Mouse (Mus musculus) heart, postnatal 25 days (tissue): ENCODE data around the gene Kdm5b. TPM values are rescaled to one million over a fixed set of nuclear protein-coding genes. Genes with fewer than 3 reads are reported as not detected.

ENCODE experiments used
- DNase-seq: peaks from one replicate; pipeline ENCODE4 v3.0.0; 2022; ENCODE audit warnings: low spot score
- intact Hi-C: fragments of 180-260 bp; cut with DNase I; formaldehyde crosslinking; loops from one replicate; pipeline ENCODE4 v1.15.1; 2025
- total RNA-seq, 2 experiments: library from RNA; stranded (reverse); gene quantifications; 2 replicates each; pipeline ENCODE4 v1.2.3; 2021

The Kdm5b gene
- total RNA-seq, 2 experiments from 2014 or later = 17.0 to 20.6 TPM

DNA sequence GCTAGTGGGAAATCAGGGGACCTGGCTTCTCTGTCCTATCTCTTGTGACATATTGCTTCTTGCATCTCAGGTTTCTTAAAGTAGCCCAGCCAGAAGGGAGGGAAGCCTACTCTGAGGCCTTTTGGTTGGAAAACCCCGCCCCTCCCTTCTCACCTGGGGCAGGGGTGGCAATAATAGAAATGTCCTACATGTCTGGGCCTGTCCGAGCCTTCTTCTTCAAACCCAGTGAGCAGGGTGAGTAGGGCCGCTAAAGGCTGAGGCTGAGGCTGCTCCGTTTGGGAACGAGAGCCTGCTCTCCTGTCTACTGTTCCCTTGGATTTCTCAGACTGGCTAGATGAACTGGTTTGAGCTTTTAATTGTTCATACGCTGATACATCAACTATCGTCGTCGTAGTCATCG is 19.4 kb upstream of the Kdm5b start:
- DNase-seq = no peak
- intact Hi-C loops = no loop called here

DNA sequence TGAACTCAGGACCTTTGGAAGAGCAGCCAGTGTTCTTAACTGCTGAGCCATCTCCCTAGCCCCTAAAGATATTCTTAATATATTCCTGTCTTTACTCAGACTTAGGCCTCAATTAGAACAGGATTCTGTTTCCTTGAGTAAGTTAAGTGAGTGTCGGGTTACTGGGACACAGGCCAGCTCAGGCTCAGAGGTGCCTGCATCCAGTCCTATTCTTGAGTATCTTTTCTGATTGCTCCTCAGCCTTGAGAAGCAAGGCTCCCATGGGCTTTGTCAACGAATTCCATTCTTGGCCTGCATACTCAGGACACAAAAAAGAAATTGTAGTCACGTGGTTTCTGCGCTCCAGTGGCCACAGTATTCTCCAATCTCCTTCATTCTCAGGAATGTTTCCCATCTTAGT is 11.7 kb upstream of the Kdm5b start:
- no peak for DNase-seq
- intact Hi-C loops = no loop called here

DNA sequence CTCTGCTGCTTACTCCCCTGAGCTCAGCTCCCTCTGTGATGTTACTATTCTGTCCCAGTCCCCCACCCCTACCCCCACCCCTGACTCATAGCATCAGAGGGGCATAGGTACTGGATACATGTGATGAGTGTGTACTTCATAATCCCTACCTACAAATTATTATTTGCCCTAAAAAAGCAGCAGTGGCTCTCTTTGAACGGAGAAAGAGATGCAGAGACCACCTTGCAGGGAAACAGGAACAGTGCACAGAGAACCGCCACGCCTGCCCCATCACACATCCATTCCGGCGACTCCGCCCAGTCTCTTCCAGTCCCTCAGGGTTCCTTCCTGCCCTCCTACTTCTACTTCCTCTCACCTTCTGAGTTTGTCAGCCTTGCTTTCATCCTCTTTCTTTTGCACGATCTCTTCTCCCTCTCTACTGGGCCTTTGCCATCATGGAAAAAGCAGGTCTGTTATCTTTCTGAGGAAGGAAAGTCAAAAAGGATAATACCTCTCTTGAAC is 10.3 kb upstream of the Kdm5b start, which contains the start of gene Mgat4e:
Mgat4e (minus strand) TSS at position 51 of the 501 bp plus-strand sequence.
- DNase-seq = no peak
- intact Hi-C loops = no loop called here

DNA sequence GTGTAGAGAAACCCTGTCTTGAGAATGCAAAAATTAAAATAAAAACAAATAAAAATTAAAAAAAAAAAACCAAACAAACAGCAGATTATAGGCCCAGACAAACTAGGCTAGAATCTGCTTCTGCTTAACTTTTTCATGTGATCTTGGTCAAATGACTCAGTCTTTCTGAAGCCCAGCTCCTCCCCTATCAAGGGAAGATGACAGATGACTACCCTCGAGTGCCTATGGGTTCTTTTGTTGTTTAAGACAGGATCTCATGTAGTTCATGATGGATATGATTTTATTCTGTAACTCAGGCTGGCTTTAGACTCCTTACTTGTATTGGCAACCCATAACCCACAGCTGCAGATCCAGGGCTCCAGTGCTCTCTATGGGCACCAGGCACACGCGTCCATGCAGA is 8.1 kb upstream of the Kdm5b start:
- DNase-seq = no peak
- intact Hi-C loops = no loop called here

DNA sequence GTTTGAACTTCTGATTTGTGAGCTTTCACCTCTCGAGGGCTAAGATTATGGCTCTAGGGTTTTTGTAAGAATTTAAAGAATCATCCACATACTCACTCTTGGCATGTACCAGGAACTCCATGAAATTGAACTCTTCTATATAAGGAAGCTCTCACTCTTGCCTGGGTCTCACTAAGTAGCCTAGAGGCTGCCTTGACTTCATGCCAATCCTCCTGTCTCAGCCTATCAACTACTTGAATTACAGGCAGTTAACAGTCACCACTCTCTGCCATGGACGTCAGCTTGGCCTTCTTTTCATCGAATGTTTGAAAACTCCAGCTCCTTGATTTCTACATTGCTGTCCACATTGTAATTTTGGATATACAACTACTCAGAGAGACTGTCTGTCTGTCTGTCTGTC is 7.6 kb upstream of the Kdm5b start:
- intact Hi-C loops = no loop called here
- no peak for DNase-seq

DNA sequence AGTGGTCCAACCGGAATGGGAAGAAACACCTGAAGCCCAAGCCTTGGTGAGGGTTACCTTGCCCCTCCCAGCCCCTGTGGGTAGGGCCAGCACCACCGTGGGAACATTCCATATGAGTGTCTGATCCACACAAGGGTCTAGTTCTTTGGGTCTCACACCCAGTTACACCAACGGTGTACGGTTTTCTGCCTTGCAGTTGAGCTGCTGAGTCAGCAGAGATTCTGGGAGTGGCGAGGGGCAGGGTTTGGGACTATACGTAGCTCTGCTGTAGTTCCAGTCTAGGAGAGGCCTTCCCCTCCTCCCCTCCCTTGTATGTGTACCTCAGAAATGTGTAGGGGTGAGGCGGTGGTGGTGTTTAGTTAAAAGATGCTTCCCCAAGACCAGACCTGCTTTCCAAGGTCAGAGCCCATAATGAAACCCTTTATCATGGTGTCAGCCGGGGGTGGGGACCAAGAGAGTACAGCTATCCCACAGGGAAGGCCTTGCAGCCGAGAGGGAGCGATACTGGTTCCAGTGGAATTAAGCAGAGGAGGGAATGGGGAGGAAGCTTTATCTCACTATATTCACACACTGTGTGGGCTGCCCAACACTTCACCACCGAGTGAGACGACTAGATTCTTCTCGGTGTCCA is 4.6 kb upstream of the Kdm5b start:
- no peak for DNase-seq
- intact Hi-C loops = loop anchor here (2.0 kb wide), 1 partner anchor 35 kb away; no protein-coding TSS in a partner anchor

DNA sequence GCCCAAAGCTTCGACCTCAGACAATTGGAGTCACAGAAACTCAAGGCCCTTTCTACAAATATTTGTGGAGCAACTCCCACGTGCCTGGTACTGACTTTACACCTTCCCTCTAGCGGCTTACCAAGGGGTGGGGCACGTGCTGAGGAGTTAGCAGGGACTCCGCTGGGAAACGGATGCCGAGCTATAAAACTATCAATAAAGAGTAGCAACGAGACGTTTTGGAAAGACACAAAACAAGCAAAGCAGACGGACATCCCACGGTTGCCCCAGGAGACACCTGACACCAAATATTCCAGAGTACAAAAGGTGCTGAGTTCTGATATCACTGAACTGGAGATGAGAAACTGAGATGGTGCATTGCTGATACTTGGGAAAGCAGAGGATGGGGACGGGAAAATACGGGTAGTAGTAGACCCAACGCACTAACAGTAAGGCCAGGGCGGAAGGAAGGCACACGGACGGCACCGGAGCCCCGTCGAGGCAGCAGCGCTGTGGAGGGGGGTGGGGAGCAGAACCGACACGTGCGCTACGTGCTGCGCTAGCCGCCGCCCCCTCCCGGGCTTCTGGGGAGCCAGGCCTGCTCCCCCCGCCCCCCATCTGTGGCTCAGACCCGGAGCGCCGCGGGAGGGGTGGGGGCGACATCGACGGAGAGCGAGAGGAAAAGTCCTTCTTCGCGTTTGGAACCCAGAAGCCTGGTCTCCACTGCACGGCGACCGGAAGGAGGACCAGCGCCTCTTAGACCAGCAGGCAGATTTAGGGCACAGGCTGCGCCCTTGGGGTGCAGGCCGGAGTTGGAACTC is 3.9 kb upstream of the Kdm5b start:
- DNase-seq = no peak
- intact Hi-C loops = loop anchor here (2.0 kb wide), 2 partner anchors 35 to 61 kb away; partner anchors contain the start of gene Rabif

DNA sequence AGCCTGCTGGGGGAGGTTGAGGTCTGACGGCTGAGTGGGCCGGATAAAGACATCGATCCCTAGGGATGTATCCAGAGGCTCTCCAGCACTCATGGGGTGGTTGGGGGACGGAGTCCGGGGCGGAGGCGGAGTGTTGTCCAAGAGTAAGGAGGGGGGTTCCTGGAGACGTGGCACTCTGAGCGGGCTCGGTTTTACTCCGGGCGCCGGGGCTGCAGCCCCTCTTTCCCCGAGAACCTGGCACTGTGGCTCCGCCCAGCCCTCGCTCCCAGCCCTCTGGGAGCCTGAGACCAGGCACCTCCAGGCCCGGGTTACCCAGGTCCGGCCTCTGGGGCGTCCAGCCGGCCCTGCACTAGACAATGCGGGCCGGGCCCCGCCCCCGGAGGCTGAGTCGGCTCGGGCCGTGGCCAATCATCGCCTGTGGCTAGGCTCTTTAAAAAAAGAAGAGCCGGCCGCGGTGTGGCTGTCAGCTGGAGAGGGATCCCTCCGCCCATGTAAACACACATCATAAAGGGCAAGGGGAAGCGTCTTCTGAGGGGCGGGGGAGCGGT is 3.2 kb upstream of the Kdm5b start:
- peak; percentile 93 for DNase-seq
- intact Hi-C loops = loop anchor here (2.0 kb wide), 1 partner anchor 62 kb away; the partner anchor contains the start of gene Rabif

DNA sequence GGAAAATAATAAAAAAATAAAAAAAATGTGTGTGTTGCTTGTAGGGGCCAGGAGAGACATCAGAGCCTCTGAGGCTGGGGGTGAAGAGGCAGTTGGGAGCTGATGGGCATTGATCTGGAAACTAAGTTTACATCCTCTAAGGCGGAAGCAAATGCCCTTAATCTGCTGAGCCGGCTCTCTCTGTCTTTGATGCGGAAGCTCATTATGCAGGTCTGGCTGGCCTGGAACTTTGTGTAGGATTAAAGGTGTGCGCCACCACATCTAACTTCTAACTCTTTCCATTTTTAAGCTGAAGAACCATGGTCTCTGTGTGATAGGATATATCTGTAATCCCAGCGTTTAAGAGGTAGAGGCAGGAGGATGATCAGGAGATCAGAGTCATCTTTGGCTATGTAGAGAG is 1.5 kb upstream of the Kdm5b start:
- intact Hi-C loops = no loop called here
- no peak for DNase-seq

DNA sequence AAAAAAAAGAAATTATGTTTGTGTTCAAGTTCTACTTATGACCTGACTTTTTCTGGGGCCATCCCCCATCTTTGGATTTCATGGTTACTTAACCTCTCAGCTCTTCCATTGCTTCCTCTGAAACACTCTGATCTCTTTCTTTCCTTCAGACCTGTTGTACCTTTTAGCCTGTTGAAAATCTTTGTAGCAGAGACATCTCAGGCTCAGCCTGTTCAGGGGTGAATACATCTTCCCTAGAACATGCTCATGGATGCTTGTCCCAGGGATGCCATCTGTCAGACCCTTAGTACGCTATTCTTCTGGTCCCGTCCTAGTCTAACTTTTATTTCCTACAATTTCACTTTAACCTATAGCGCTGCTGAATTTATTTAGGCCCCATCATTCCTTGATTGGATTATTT is 745 bp upstream of the Kdm5b start:
- DNase-seq = no peak
- intact Hi-C loops = no loop called here

DNA sequence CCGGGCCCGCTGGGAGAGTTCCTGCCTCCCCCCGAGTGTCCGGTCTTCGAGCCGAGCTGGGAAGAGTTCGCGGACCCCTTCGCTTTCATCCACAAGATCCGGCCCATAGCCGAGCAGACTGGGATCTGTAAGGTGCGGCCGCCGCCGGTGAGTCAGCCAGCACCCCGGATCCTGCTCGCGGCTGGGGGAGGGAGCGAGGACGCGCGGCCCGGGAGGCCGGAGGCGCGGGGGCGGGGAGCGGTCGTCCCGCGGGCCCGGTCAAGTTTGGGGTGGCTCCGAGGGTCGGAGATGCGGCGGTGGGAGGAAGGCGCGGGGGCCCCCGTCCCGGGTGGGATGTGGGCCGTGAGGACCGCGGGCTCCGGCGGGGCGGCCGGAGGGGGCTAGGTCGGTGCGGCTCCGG is 425 bp downstream of the Kdm5b start:
- no peak for DNase-seq
- intact Hi-C loops = no loop called here

DNA sequence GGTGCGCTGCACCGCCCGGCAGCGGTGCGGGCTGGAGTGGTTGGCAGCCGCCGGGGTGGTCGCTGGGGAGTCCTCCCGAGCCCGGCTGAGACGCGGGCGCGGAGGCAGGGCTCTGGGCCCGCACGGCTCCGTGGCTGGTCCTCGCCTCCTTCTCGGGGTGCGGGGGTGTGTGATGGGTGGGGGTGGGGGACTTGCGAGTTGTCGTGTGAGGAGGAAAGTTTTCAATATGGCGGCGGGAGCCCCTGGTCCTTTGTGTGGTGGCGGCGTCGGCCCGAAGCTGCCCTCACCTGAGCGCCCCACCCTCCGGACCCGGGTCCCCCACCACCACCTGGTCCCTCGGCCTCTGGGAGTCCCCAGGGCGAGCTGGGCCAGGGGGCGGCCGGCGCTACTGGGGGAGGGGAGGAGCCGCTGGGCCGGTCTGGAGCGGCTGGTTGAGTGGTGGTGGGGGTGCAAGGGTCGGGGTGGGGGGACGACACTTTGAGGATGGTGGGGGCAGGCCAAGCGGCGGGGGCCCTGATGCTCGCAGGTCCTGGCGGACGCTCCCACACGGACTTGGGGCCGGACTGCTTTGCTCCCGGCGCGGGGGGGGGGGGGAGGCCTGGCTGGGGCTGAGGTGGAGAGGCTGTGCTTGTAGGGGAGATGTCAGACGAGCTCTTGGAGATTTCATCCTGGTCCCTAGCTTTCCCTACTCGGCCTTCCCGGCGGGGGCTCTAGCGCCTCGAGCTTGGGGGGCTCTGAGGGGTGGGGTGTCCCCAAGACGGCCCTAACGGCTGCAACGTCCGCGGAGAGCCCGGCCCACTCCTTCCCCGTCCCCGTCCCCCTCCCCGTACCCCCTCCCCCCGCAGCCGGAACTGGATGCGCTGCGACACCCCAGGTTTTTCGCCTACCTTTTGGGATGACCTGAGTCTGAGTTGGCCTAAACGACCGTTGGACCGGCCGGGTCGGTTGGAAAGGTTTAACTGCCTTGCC is 1.1 kb downstream of the Kdm5b start:
- peak; percentile 7 for DNase-seq
- intact Hi-C loops = no loop called here

DNA sequence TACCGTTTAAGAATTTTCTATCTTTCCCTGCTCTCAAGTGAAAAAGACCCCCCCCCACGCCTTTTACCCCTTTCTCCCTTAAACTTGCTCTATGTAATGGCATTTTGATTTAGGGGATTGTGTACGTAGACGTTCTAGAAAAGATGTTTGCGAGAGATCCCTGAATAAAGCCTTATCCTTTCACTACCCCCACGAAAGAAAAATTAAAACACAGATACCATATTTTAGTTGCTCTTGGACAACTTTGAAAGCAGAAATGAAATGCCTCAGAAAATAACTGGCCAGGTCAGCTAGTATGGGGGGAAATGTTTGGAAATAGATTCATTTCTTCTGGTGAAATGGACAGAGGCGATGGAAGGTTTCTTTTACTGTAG is 1.8 kb downstream of the Kdm5b start:
- no peak for DNase-seq
- intact Hi-C loops = no loop called here

DNA sequence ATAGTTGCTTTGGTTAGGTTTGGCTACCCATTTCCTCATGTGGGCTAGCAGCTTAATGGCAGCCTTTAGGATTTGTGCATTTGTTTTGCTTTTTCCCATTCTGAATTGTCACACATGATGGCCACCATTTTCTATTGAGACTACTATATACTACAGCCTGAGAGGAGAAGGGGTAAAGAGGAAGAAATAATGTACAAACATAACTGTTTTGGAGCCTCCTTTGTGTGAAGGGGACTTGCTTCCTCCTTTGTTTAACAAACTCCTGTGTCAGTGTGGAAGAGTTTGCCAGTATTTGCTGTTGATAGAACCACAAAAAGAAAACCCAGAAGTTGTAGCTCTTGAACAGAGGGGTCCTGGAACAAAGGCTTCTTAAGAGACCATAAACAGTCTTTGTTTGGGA is 2.5 kb downstream of the Kdm5b start:
- intact Hi-C loops = no loop called here
- no peak for DNase-seq

DNA sequence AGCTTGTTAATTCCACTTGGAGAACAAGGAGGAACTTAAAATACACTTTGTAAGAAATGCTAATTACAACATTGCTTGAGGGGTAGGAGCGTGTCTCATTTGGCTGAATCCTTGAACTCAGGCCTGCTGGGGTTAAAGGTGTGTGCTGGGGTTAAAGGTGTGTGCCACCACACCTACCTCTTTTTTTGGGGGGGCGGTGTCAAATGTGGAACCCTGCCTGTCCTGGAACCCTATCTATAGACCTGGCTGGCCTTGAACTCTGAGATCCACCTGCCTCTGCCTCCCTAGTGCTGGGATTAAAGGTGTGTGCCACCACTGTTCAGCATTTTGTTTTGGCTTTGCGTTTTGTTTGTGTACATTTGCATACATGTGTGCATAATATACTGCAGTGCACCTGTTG is 3.8 kb downstream of the Kdm5b start:
- intact Hi-C loops = no loop called here
- no peak for DNase-seq

DNA sequence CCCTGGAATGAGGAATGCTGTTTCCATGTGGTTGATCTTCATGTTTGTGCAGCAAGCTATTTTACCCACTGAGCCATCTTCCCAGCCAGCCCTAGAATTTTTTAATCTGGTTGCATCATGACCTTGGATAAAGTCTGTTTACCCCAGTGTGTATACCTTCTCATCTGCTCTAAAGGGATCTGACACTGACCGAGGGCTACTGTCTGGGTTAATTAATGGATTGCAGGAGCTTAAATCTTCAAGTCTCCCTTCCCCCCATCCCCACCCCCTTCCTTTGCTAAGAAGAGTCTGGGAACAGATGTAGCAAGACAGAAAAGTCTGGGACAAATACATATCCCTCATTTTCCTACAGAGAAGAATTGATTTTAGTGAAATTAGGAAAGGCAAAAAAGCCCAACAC is 7.5 kb downstream of the Kdm5b start:
- intact Hi-C loops = no loop called here

DNA sequence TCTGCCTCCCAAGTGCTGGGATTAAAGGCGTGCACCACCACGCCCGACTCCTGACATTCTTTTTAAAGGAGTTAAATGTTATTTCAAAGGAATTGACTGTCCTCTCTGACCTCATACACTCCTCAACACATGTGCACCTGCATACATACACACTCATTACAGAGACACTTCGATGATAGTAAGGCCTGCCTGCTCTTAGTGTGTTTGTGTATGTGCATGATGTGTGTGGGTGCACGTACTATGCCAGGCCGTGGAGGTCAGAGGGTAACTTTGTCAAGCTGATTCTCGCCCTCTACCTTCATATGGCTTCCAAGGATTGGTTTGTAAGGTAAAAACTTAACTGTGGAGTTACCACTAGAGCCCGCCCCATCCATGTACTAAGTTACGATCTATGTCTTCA is 10.2 kb downstream of the Kdm5b start:
- intact Hi-C loops = no loop called here
- no peak for DNase-seq

More for the DNA sequence above, 7.5 kb downstream of the Kdm5b start:
- no peak for DNase-seq

DNA sequence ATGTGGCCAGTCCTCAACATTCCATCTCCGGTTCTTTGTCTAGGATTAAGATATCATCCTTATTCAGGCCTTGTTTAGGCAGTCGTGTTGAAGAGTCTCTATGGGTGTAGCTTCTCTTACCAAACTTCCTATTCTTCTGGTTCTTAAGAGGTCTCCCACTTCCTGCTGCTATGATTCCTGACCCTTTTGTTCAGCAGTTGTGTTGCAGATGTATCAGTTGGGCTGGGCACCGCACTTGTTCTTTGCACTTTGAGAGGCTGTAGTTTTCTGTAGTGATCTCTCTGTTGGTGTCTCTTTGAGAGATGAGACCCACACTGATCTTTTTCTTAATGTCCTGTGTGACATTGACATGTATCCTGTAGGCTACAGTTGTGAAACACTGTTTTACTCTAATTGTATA is 10.7 kb downstream of the Kdm5b start:
- intact Hi-C loops = no loop called here

DNA sequence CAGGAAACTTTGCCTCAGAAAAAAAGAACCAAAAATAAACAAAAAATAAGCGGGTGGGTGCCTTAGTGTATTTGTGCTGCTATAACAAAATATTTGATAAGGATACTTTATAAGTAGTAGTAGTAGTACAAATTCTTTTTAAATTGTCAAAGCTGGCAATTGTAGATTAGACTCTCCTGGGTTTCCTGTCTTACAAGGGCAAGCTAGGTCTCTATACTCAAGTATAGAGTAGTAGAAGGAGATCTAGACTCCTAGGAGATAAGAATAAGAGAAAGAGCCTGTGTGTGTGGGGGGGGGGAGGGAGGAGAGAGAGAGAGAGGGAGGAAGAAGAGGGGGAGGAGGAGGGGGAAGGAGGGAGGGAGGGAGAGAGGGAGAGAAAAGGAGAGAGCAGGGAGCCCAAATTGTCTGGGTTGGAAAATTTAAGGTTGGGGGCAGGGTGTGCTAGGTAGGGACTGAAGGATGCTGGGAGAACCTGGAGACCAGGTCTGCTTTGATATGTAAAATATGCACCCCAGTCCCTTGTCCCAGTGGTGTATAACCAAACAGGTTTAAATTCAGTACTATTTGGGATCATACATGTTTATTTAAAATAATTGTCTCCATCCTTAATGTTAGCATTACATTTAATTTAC is 13.4 kb downstream of the Kdm5b start:
- no peak for DNase-seq
- intact Hi-C loops = no loop called here

More for the DNA sequence above, 10.7 kb downstream of the Kdm5b start:
- no peak for DNase-seq
